Mouse (Mus musculus): Measurements from ENCODE around the gene Fibp. TPM values are rescaled to one million over a fixed set of nuclear protein-coding genes. Genes with fewer than 3 reads are reported as not detected.

The Fibp gene
- total and polyA plus RNA-seq, 3 experiments: 21.9 to 63.5 TPM; not detected in 1

DNA sequence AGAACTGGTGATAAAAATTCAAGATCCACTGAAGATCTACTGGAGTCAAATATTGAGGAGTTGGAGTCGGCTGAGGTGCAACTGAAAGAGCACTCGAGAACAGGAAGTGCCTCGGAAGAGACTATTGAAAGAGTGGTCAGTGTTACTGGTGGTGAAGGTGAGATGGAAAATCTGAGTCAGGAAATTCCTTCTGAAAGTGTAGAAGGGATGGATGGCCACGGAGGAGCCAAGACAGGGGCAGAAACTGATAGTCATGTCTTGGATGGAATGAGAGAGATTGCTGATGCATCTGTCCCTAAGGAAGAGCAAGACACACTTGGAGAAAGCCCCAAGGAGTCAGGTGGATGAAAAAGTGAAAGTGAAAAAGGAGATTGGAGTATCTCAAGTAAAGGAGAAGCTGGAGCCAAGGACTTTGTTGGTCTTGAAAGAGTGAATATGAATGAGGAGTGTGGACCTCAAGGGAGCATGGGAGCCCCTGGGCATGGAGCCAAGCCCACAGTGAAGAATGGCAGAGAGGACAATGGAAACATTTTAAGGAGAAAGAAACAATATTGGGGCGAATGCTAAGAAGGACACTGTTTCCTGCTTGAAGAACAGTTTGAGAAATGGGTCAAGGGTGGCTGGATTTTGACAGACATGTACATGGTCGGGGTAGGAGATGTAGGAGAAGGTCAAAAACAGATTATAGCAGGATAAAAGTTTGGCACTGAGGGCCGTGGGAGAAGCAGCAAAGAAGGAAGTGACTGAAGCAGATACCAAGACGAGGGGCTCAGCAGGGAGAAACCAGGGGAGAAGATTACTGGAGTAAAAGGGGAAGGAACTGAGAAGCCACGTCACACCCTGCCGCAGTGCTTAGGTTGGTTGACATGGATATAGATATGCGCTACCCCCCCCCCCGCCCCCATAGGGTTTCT is 51.9 kb downstream of the Fibp start (continued):
- TF ChIP-seq NELFE (IDR thresholded peaks at IDR 0.05; ENCODE audit: low read depth, low read length) (peak; percentile 53; the same call in 1 of the 2 replicates), MYC (IDR thresholded peaks at IDR 0.05; ENCODE audit: low read depth, low read length) (peak; percentile 45; the same call in 1 of the 2 replicates), MXI1 (IDR thresholded peaks at IDR 0.05; ENCODE audit: low read depth, low read length) (no peak), ZMIZ1 (IDR thresholded peaks at IDR 0.05; ENCODE audit: low read depth, low read length) (0 out of 2 replicates have a peak, but pooled peaks have one; percentile 55), MAFK (IDR thresholded peaks at IDR 0.05; ENCODE audit: borderline replicate concordance, low read depth, low read length) (no peak)

DNA sequence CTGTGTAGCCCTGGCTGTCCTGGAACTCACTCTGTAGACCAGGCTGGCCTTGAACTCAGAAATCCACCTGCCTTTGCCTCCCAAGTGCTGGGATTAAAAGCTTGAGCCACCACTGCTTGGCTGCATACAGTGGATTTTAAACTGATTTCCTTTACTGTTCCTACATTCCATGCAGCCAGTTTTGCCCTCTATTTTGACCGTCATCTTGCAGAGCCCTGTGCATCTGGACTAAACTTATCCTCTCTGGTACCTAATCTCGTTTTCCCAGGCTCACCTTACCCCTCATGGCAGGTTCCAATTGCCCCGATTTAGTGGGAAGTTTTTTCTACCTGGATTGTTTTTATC is 52.6 kb downstream of the Fibp start:
- peaks cover 2 to 11% of the 10 kb centered on the region in 2 experiments; a peak in 3 of 4 replicates for H3K4me1 ChIP-seq (ENCODE audit: control insufficient read depth in 1 of 2, insufficient read depth in 2 of 2, low read length in 2 of 2)
- H3K79me2 ChIP-seq (ENCODE audit: control insufficient read depth, insufficient read depth, low read length, poor library complexity): peaks cover 13% of the 10 kb centered on the region
- H3K9ac ChIP-seq (ENCODE audit: control insufficient read depth, low read depth, low read length, poor library complexity, severe bottlenecking): peak overlapping the region; percentile 58
- TF ChIP-seq MAX (IDR thresholded peaks at IDR 0.05; ENCODE audit: low read length): 0 out of 2 replicates have a peak, but pooled peaks have one; percentile 9
- peak in 1 of 2 experiments; percentile 24; a peak in 1 of 4 replicates for TF ChIP-seq POLR2A (IDR thresholded peaks at IDR 0.05; ENCODE audit: control insufficient read depth in 1 of 2, insufficient read depth in 1 of 2, low read depth in 1 of 2, low read length in 2 of 2, poor library complexity in 1 of 2)
- TF ChIP-seq TBP (IDR thresholded peaks at IDR 0.05; ENCODE audit: low read depth, low read length): peak; percentile 98
- no peak for TF ChIP-seq BHLHE40 (IDR thresholded peaks at IDR 0.05; ENCODE audit: borderline replicate concordance, low read depth, low read length)
- TF ChIP-seq KAT2A (conservative IDR thresholded peaks at IDR 0.05; ENCODE audit: low read depth, low read length): no peak
- peaks cover 0 to 11% of the 10 kb centered on the region in 2 experiments; a peak in 2 of 4 replicates for H3K36me3 ChIP-seq (ENCODE audit: control insufficient read depth in 1 of 2, insufficient read depth in 2 of 2, low read length in 2 of 2)
- no peaks in the 10 kb centered on the region for H3K27me3 ChIP-seq (ENCODE audit: control insufficient read depth in 1 of 2, insufficient read depth in 2 of 2, low read length in 2 of 2)
- H3K4me3 ChIP-seq (ENCODE audit: control insufficient read depth in 1 of 2, insufficient read depth in 1 of 2, low read depth in 2 of 2, low read length in 2 of 2): peak overlapping the region; percentile 47 to 51
- peak overlapping the region; percentile 85 for H3K27ac ChIP-seq (ENCODE audit: control insufficient read depth, low read depth, low read length)
- H3K9me3 ChIP-seq (replicated peaks; ENCODE audit: insufficient read depth, low read length): no peaks in the 10 kb centered on the region
- no peak for DNase-seq (ENCODE audit: low read depth, low spot score)

Other genes with a start within 250 kb of the Fibp start
- gene Pacs1, start 187.5 kb upstream of the Fibp start, total RNA-seq (2012; rRNA removed): 5.7 TPM in 2 replicates
- 10 to 100 TPM in 1 of 2 experiments, not detected in 1; 19.9 TPM for gene Pacs1, start 187.5 kb upstream of the Fibp start, polyA plus RNA-seq (2012; ENCODE audit: insufficient read depth in 1 of 2, insufficient read length in 2 of 2, low read depth in 1 of 2, low replicate concordance in 2 of 2, missing spikeins in 1 of 2)
- gene Sf3b2, start 165.2 kb upstream of the Fibp start, total RNA-seq (2012; rRNA removed): 178 and 180 TPM in 2 replicates
- 100 to 1,000 TPM; 259 to 331 TPM for gene Sf3b2, start 165.2 kb upstream of the Fibp start, polyA plus RNA-seq (2012; ENCODE audit: insufficient read depth in 1 of 2, insufficient read length in 2 of 2, low read depth in 1 of 2, low replicate concordance in 2 of 2, missing spikeins in 1 of 2)
- gene Gal3st3, start 162.3 kb upstream of the Fibp start, total RNA-seq (2012; rRNA removed): not detected in 2 replicates
- gene Gal3st3, start 162.3 kb upstream of the Fibp start, polyA plus RNA-seq (2012; ENCODE audit: insufficient read depth in 1 of 2, insufficient read length in 2 of 2, low read depth in 1 of 2, low replicate concordance in 2 of 2, missing spikeins in 1 of 2): under 1 TPM in 1 of 2 experiments, not detected in 1; 0.04 TPM
- gene Catsper1, start 124.9 kb upstream of the Fibp start, total RNA-seq (2012; rRNA removed): not detected in 2 replicates
- not detected for gene Catsper1, start 124.9 kb upstream of the Fibp start, polyA plus RNA-seq (2012; ENCODE audit: insufficient read depth in 1 of 2, insufficient read length in 2 of 2, low read depth in 1 of 2, low replicate concordance in 2 of 2, missing spikeins in 1 of 2)
- not detected in 2 replicates for gene Cst6, start 111.0 kb upstream of the Fibp start, total RNA-seq (2012; rRNA removed)
- gene Cst6, start 111.0 kb upstream of the Fibp start, polyA plus RNA-seq (2012; ENCODE audit: insufficient read depth in 1 of 2, insufficient read length in 2 of 2, low read depth in 1 of 2, low replicate concordance in 2 of 2, missing spikeins in 1 of 2): under 1 TPM in 1 of 2 experiments, not detected in 1; 0.26 TPM
- gene Eif1ad, start 93.9 kb upstream of the Fibp start, total RNA-seq (2012; rRNA removed): 110 and 129 TPM in 2 replicates
- 100 to 1,000 TPM in 1 of 2 experiments, not detected in 1; 121 TPM for gene Eif1ad, start 93.9 kb upstream of the Fibp start, polyA plus RNA-seq (2012; ENCODE audit: insufficient read depth in 1 of 2, insufficient read length in 2 of 2, low read depth in 1 of 2, low replicate concordance in 2 of 2, missing spikeins in 1 of 2)
- 207 and 211 TPM in 2 replicates for gene Banf1, start 93.4 kb upstream of the Fibp start, total RNA-seq (2012; rRNA removed)
- gene Banf1, start 93.4 kb upstream of the Fibp start, polyA plus RNA-seq (2012; ENCODE audit: insufficient read depth in 1 of 2, insufficient read length in 2 of 2, low read depth in 1 of 2, low replicate concordance in 2 of 2, missing spikeins in 1 of 2): 1,000 to 10,000 TPM in 1 of 2 experiments, 100 to 1,000 TPM in 1; 644 to 1,168 TPM
- 114 and 117 TPM in 2 replicates for gene Sart1, start 71.9 kb upstream of the Fibp start, total RNA-seq (2012; rRNA removed)
- 100 to 1,000 TPM in 1 of 2 experiments, not detected in 1; 141 TPM for gene Sart1, start 71.9 kb upstream of the Fibp start, polyA plus RNA-seq (2012; ENCODE audit: insufficient read depth in 1 of 2, insufficient read length in 2 of 2, low read depth in 1 of 2, low replicate concordance in 2 of 2, missing spikeins in 1 of 2)
- 0.54 and 0.72 TPM in 2 replicates for gene Tsga10ip, start 58.1 kb upstream of the Fibp start, total RNA-seq (2012; rRNA removed)
- 1 to 10 TPM in 1 of 2 experiments, not detected in 1; 4.5 TPM for gene Tsga10ip, start 58.1 kb upstream of the Fibp start, polyA plus RNA-seq (2012; ENCODE audit: insufficient read depth in 1 of 2, insufficient read length in 2 of 2, low read depth in 1 of 2, low replicate concordance in 2 of 2, missing spikeins in 1 of 2)
- 160 and 183 TPM in 2 replicates for gene Drap1, start 35.6 kb upstream of the Fibp start, total RNA-seq (2012; rRNA removed)
- gene Drap1, start 35.6 kb upstream of the Fibp start, polyA plus RNA-seq (2012; ENCODE audit: insufficient read depth in 1 of 2, insufficient read length in 2 of 2, low read depth in 1 of 2, low replicate concordance in 2 of 2, missing spikeins in 1 of 2): 100 to 1,000 TPM in 1 of 2 experiments, not detected in 1; 307 TPM
- 8.4 and 8.9 TPM in 2 replicates for gene AI837181, start 35.5 kb upstream of the Fibp start, total RNA-seq (2012; rRNA removed)
- 10 to 100 TPM in 1 of 2 experiments, not detected in 1; 41.3 TPM for gene AI837181, start 35.5 kb upstream of the Fibp start, polyA plus RNA-seq (2012; ENCODE audit: insufficient read depth in 1 of 2, insufficient read length in 2 of 2, low read depth in 1 of 2, low replicate concordance in 2 of 2, missing spikeins in 1 of 2)
- gene Fosl1, start 13.1 kb upstream of the Fibp start, total RNA-seq (2012; rRNA removed): 1.1 and 2.0 TPM in 2 replicates
- gene Fosl1, start 13.1 kb upstream of the Fibp start, polyA plus RNA-seq (2012; ENCODE audit: insufficient read depth in 1 of 2, insufficient read length in 2 of 2, low read depth in 1 of 2, low replicate concordance in 2 of 2, missing spikeins in 1 of 2): 1 to 10 TPM in 1 of 2 experiments, not detected in 1; 3.1 TPM
- 3.6 and 4.1 TPM in 2 replicates for gene Ccdc85b, start 2.7 kb upstream of the Fibp start, total RNA-seq (2012; rRNA removed)
- 1 to 10 TPM in 1 of 2 experiments, not detected in 1; 7.6 TPM for gene Ccdc85b, start 2.7 kb upstream of the Fibp start, polyA plus RNA-seq (2012; ENCODE audit: insufficient read depth in 1 of 2, insufficient read length in 2 of 2, low read depth in 1 of 2, low replicate concordance in 2 of 2, missing spikeins in 1 of 2)
- 0.15 TPM in 1 of 2 replicates, not detected in the other for gene Ctsw, start 7.9 kb downstream of the Fibp start, total RNA-seq (2012; rRNA removed)
- gene Ctsw, start 7.9 kb downstream of the Fibp start, polyA plus RNA-seq (2012; ENCODE audit: insufficient read depth in 1 of 2, insufficient read length in 2 of 2, low read depth in 1 of 2, low replicate concordance in 2 of 2, missing spikeins in 1 of 2): under 1 TPM in 1 of 2 experiments, not detected in 1; 0.39 TPM
- gene Efemp2, start 13.3 kb downstream of the Fibp start, total RNA-seq (2012; rRNA removed): 7.5 and 10.4 TPM in 2 replicates
- 10 to 100 TPM in 1 of 2 experiments, not detected in 1; 17.7 TPM for gene Efemp2, start 13.3 kb downstream of the Fibp start, polyA plus RNA-seq (2012; ENCODE audit: insufficient read depth in 1 of 2, insufficient read length in 2 of 2, low read depth in 1 of 2, low replicate concordance in 2 of 2, missing spikeins in 1 of 2)
- gene Mus81, start 27.8 kb downstream of the Fibp start, total RNA-seq (2012; rRNA removed): 34.3 and 38.9 TPM in 2 replicates
- 10 to 100 TPM in 1 of 2 experiments, not detected in 1; 50.5 TPM for gene Mus81, start 27.8 kb downstream of the Fibp start, polyA plus RNA-seq (2012; ENCODE audit: insufficient read depth in 1 of 2, insufficient read length in 2 of 2, low read depth in 1 of 2, low replicate concordance in 2 of 2, missing spikeins in 1 of 2)
- 880 and 979 TPM in 2 replicates for gene Cfl1, start 29.8 kb downstream of the Fibp start, total RNA-seq (2012; rRNA removed)
- 1,000 to 10,000 TPM in 1 of 2 experiments, not detected in 1; 2,037 TPM for gene Cfl1, start 29.8 kb downstream of the Fibp start, polyA plus RNA-seq (2012; ENCODE audit: insufficient read depth in 1 of 2, insufficient read length in 2 of 2, low read depth in 1 of 2, low replicate concordance in 2 of 2, missing spikeins in 1 of 2)
- 0.19 and 0.23 TPM in 2 replicates for gene 1700020D05Rik, start 43.2 kb downstream of the Fibp start, total RNA-seq (2012; rRNA removed)
- gene 1700020D05Rik, start 43.2 kb downstream of the Fibp start, polyA plus RNA-seq (2012; ENCODE audit: insufficient read depth in 1 of 2, insufficient read length in 2 of 2, low read depth in 1 of 2, low replicate concordance in 2 of 2, missing spikeins in 1 of 2): under 1 TPM in 1 of 2 experiments, not detected in 1; 0.78 TPM
- gene Snx32, start 49.9 kb downstream of the Fibp start, total RNA-seq (2012; rRNA removed): 1.3 and 1.8 TPM in 2 replicates
- 1 to 10 TPM in 1 of 2 experiments, not detected in 1; 2.6 TPM for gene Snx32, start 49.9 kb downstream of the Fibp start, polyA plus RNA-seq (2012; ENCODE audit: insufficient read depth in 1 of 2, insufficient read length in 2 of 2, low read depth in 1 of 2, low replicate concordance in 2 of 2, missing spikeins in 1 of 2)
- not detected in 2 replicates for gene Ovol1, start 100.0 kb downstream of the Fibp start, total RNA-seq (2012; rRNA removed)
- under 1 TPM in 1 of 2 experiments, not detected in 1; 0.06 TPM for gene Ovol1, start 100.0 kb downstream of the Fibp start, polyA plus RNA-seq (2012; ENCODE audit: insufficient read depth in 1 of 2, insufficient read length in 2 of 2, low read depth in 1 of 2, low replicate concordance in 2 of 2, missing spikeins in 1 of 2)
- 18.0 and 18.5 TPM in 2 replicates for gene Ap5b1, start 107.4 kb downstream of the Fibp start, total RNA-seq (2012; rRNA removed)
- 10 to 100 TPM in 1 of 2 experiments, not detected in 1; 28.1 TPM for gene Ap5b1, start 107.4 kb downstream of the Fibp start, polyA plus RNA-seq (2012; ENCODE audit: insufficient read depth in 1 of 2, insufficient read length in 2 of 2, low read depth in 1 of 2, low replicate concordance in 2 of 2, missing spikeins in 1 of 2)
- 109 and 124 TPM in 2 replicates for gene Rnaseh2c, start 141.3 kb downstream of the Fibp start, total RNA-seq (2012; rRNA removed)
- gene Rnaseh2c, start 141.3 kb downstream of the Fibp start, polyA plus RNA-seq (2012; ENCODE audit: insufficient read depth in 1 of 2, insufficient read length in 2 of 2, low read depth in 1 of 2, low replicate concordance in 2 of 2, missing spikeins in 1 of 2): 100 to 1,000 TPM in 1 of 2 experiments, not detected in 1; 165 TPM
- 51.0 and 54.5 TPM in 2 replicates for gene Kat5, start 149.6 kb downstream of the Fibp start, total RNA-seq (2012; rRNA removed)
- 10 to 100 TPM in 1 of 2 experiments, not detected in 1; 67.6 TPM for gene Kat5, start 149.6 kb downstream of the Fibp start, polyA plus RNA-seq (2012; ENCODE audit: insufficient read depth in 1 of 2, insufficient read length in 2 of 2, low read depth in 1 of 2, low replicate concordance in 2 of 2, missing spikeins in 1 of 2)
- gene Rela, start 176.9 kb downstream of the Fibp start, total RNA-seq (2012; rRNA removed): 16.4 and 19.0 TPM in 2 replicates
- 10 to 100 TPM in 1 of 2 experiments, not detected in 1; 61.7 TPM for gene Rela, start 176.9 kb downstream of the Fibp start, polyA plus RNA-seq (2012; ENCODE audit: insufficient read depth in 1 of 2, insufficient read length in 2 of 2, low read depth in 1 of 2, low replicate concordance in 2 of 2, missing spikeins in 1 of 2)
- 6.2 and 7.6 TPM in 2 replicates for gene Sipa1, start 203.1 kb downstream of the Fibp start, total RNA-seq (2012; rRNA removed)
- gene Sipa1, start 203.1 kb downstream of the Fibp start, polyA plus RNA-seq (2012; ENCODE audit: insufficient read depth in 1 of 2, insufficient read length in 2 of 2, low read depth in 1 of 2, low replicate concordance in 2 of 2, missing spikeins in 1 of 2): 10 to 100 TPM in 1 of 2 experiments, not detected in 1; 15.5 TPM
- gene Map3k11, start 228.1 kb downstream of the Fibp start, total RNA-seq (2012; rRNA removed): 17.9 and 22.5 TPM in 2 replicates
- gene Map3k11, start 228.1 kb downstream of the Fibp start, polyA plus RNA-seq (2012; ENCODE audit: insufficient read depth in 1 of 2, insufficient read length in 2 of 2, low read depth in 1 of 2, low replicate concordance in 2 of 2, missing spikeins in 1 of 2): 10 to 100 TPM in 1 of 2 experiments, not detected in 1; 38.3 TPM
- 25.3 and 26.8 TPM in 2 replicates for gene Pcnx3, start 228.3 kb downstream of the Fibp start, total RNA-seq (2012; rRNA removed)
- 10 to 100 TPM in 1 of 2 experiments, not detected in 1; 76.4 TPM for gene Pcnx3, start 228.3 kb downstream of the Fibp start, polyA plus RNA-seq (2012; ENCODE audit: insufficient read depth in 1 of 2, insufficient read length in 2 of 2, low read depth in 1 of 2, low replicate concordance in 2 of 2, missing spikeins in 1 of 2)
- 0.16 and 0.23 TPM in 2 replicates for gene Kcnk7, start 243.8 kb downstream of the Fibp start, total RNA-seq (2012; rRNA removed)
- under 1 TPM in 1 of 2 experiments, not detected in 1; 0.60 TPM for gene Kcnk7, start 243.8 kb downstream of the Fibp start, polyA plus RNA-seq (2012; ENCODE audit: insufficient read depth in 1 of 2, insufficient read length in 2 of 2, low read depth in 1 of 2, low replicate concordance in 2 of 2, missing spikeins in 1 of 2)